Mouse (Mus musculus): ENCODE results near the gene Atp6v1fnb. TPM values are rescaled to one million over a fixed set of nuclear protein-coding genes. Genes with fewer than 3 reads are reported as not detected.
A peak's percentile ranks its signal among the peaks of the same experiment; 100 is the strongest.

The Atp6v1fnb gene
- polyA plus RNA-seq, 1 experiment from 2014 or later: not detected

DNA sequence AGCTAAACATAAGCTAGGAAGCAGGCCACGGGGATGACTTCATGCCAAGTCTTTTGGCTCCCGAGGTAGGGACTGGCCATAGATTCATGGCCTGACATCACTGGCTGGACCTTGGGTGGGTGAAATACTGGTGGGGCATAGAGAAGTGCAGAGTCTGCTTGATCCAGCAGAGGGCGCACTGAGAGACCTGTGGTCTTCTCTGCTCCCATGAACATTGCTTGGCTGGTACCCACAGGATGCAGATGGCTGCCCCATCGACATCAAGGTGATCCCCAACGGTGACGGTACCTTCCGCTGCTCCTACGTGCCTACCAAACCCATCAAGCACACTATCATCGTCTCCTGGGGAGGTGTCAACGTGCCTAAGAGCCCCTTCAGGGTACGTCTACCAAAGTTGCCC, 26.5 kb upstream of the Atp6v1fnb start:
- 71% methylated on average over 11 of the region's 11 CpGs for WGBS
- Histone ChIP-seq H3K4me2 (replicated peaks; ENCODE audit: low read depth, low read length) (no peak overlapping the region), H3K9me3 (ENCODE audit: control insufficient read depth, low read length) (no peaks in the 10 kb centered on the region), H3K4me1 (replicated peaks; ENCODE audit: control insufficient read depth, insufficient read depth, low read length) (no peaks in the 10 kb centered on the region), H3K9ac (ENCODE audit: low read depth, low read length) (no peak overlapping the region), H3K4me3 (ENCODE audit: low read depth, low read length) (no peak overlapping the region), H3K27ac (ENCODE audit: low read depth, low read length) (no peak overlapping the region), H3K27me3 (ENCODE audit: control insufficient read depth, insufficient read depth, low read length) (no peaks in the 10 kb centered on the region), H3K36me3 (ENCODE audit: control insufficient read depth, insufficient read depth, low read length) (no peaks in the 10 kb centered on the region)
- ATAC-seq (ENCODE audit: low FRiP score): no peak
- DNase-seq (ENCODE audit: low spot score): peak; percentile 65

DNA sequence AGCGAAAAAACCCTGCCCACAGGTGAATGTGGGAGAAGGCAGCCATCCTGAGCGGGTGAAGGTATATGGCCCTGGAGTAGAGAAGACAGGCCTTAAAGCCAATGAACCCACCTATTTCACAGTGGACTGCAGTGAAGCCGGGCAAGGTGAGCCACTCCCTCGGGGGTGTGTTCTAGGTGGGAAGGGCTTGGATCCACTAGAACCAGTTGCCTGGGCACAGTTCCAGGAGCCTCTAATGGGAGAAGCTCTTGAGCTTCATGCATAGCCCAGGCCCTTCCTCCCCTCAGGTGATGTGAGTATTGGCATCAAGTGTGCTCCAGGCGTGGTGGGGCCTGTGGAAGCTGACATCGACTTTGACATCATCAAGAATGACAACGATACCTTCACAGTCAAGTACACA, 25.9 kb upstream of the Atp6v1fnb start:
- ATAC-seq (ENCODE audit: low FRiP score): no peak
- WGBS: 95% methylated on average over 7 of the region's 7 CpGs
- Histone ChIP-seq H3K36me3 (ENCODE audit: control insufficient read depth, insufficient read depth, low read length) (no peaks in the 10 kb centered on the region), H3K27me3 (ENCODE audit: control insufficient read depth, insufficient read depth, low read length) (no peaks in the 10 kb centered on the region), H3K4me3 (ENCODE audit: low read depth, low read length) (no peak overlapping the region), H3K4me2 (replicated peaks; ENCODE audit: low read depth, low read length) (no peak overlapping the region), H3K27ac (ENCODE audit: low read depth, low read length) (no peak overlapping the region), H3K4me1 (replicated peaks; ENCODE audit: control insufficient read depth, insufficient read depth, low read length) (no peaks in the 10 kb centered on the region), H3K9ac (ENCODE audit: low read depth, low read length) (no peak overlapping the region), H3K9me3 (ENCODE audit: control insufficient read depth, low read length) (no peaks in the 10 kb centered on the region)
- DNase-seq (ENCODE audit: low spot score): no peak

GRCm38 (mm10) chr6:29449858-29450257, 21.4 kb upstream of the Atp6v1fnb start:
- no peaks in the 10 kb centered on the region for H3K36me3 ChIP-seq (ENCODE audit: control insufficient read depth, insufficient read depth, low read length)
- 33% methylated on average over 4 of the region's 4 CpGs for WGBS
- H3K9ac ChIP-seq (ENCODE audit: low read depth, low read length): no peak overlapping the region
- H3K4me1 ChIP-seq (replicated peaks; ENCODE audit: control insufficient read depth, insufficient read depth, low read length): no peaks in the 10 kb centered on the region
- DNase-seq (ENCODE audit: low spot score) (no peak), ATAC-seq (ENCODE audit: low FRiP score) (no peak)
- no peaks in the 10 kb centered on the region for H3K27me3 ChIP-seq (ENCODE audit: control insufficient read depth, insufficient read depth, low read length)
- H3K4me2 ChIP-seq (replicated peaks; ENCODE audit: low read depth, low read length): no peak overlapping the region
- no peak overlapping the region for H3K4me3 ChIP-seq (ENCODE audit: low read depth, low read length)
- no peak overlapping the region for H3K27ac ChIP-seq (ENCODE audit: low read depth, low read length)
- no peaks in the 10 kb centered on the region for H3K9me3 ChIP-seq (ENCODE audit: control insufficient read depth, low read length)

DNA sequence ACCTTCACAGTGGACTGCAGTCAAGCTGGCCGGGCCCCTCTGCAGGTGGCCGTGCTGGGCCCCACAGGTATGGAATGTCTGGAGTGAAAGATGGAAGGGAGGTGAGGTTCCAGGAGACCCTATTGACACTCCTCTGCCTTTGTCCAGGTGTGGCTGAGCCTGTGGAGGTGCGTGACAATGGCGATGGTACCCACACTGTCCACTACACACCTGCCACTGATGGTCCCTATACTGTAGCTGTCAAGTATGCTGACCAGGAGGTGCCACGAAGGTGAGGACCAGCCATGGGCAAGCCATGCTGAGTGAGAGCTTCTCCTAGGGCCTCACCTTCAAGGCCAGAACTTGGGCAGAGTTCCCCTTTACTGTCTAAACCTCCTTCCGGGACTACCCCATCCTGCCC, 20.6 kb upstream of the Atp6v1fnb start:
- no peaks in the 10 kb centered on the region for H3K4me1 ChIP-seq (replicated peaks; ENCODE audit: control insufficient read depth, insufficient read depth, low read length)
- no peak overlapping the region for H3K27ac ChIP-seq (ENCODE audit: low read depth, low read length)
- ATAC-seq (ENCODE audit: low FRiP score): no peak
- no peaks in the 10 kb centered on the region for H3K9me3 ChIP-seq (ENCODE audit: control insufficient read depth, low read length)
- 93% methylated on average over 6 of the region's 6 CpGs for WGBS
- no peak for DNase-seq (ENCODE audit: low spot score)
- no peaks in the 10 kb centered on the region for H3K27me3 ChIP-seq (ENCODE audit: control insufficient read depth, insufficient read depth, low read length)
- H3K4me3 ChIP-seq (ENCODE audit: low read depth, low read length): no peak overlapping the region
- H3K4me2 ChIP-seq (replicated peaks; ENCODE audit: low read depth, low read length): no peak overlapping the region
- H3K36me3 ChIP-seq (ENCODE audit: control insufficient read depth, insufficient read depth, low read length): no peaks in the 10 kb centered on the region
- H3K9ac ChIP-seq (ENCODE audit: low read depth, low read length): no peak overlapping the region

DNA sequence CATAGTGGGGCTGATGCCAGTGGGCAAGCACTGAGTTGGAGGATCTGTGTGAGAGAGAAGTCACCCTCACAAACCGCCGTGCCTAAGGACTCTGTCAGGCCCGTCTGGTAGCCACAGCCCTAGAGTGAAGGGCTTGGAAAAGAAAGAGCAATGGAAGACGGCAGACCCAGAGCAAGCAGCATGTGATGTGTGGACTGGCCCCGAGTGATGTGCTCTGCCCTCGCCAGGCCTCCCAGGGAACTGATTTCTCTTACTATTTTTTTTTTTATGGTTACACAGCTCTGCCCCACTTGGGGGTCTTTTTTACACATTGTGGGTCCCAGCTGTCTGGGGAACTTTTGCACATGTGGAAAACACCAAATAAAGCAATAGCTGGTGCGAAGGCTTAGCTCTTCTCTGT, 9.7 kb upstream of the Atp6v1fnb start:
- Histone ChIP-seq H3K9ac (ENCODE audit: low read depth, low read length) (no peak overlapping the region), H3K27me3 (ENCODE audit: control insufficient read depth, insufficient read depth, low read length) (no peaks in the 10 kb centered on the region), H3K4me2 (replicated peaks; ENCODE audit: low read depth, low read length) (no peak overlapping the region), H3K36me3 (ENCODE audit: control insufficient read depth, insufficient read depth, low read length) (no peaks in the 10 kb centered on the region), H3K27ac (ENCODE audit: low read depth, low read length) (no peak overlapping the region), H3K4me3 (ENCODE audit: low read depth, low read length) (no peak overlapping the region), H3K4me1 (replicated peaks; ENCODE audit: control insufficient read depth, insufficient read depth, low read length) (no peaks in the 10 kb centered on the region), H3K9me3 (ENCODE audit: control insufficient read depth, low read length) (no peaks in the 10 kb centered on the region)
- ATAC-seq (ENCODE audit: low FRiP score): no peak
- WGBS: 60% methylated on average over 7 of the region's 7 CpGs
- DNase-seq (ENCODE audit: low spot score): no peak

GRCm38 (mm10) chr6:29463388-29463787, 7.8 kb upstream of the Atp6v1fnb start:
- H3K4me2 ChIP-seq (replicated peaks; ENCODE audit: low read depth, low read length): no peak overlapping the region
- H3K9ac ChIP-seq (ENCODE audit: low read depth, low read length): no peak overlapping the region
- 79% methylated on average over 3 of the region's 3 CpGs for WGBS
- 0 out of 2 replicates have a peak, but pooled peaks cover under 1% of the 10 kb centered on the region for H3K4me1 ChIP-seq (replicated peaks; ENCODE audit: control insufficient read depth, insufficient read depth, low read length)
- no peak for DNase-seq (ENCODE audit: low spot score)
- H3K4me3 ChIP-seq (ENCODE audit: low read depth, low read length): no peak overlapping the region
- H3K9me3 ChIP-seq (ENCODE audit: control insufficient read depth, low read length): no peaks in the 10 kb centered on the region
- H3K27me3 ChIP-seq (ENCODE audit: control insufficient read depth, insufficient read depth, low read length): no peaks in the 10 kb centered on the region
- ATAC-seq (ENCODE audit: low FRiP score): no peak
- H3K27ac ChIP-seq (ENCODE audit: low read depth, low read length): no peak overlapping the region
- H3K36me3 ChIP-seq (ENCODE audit: control insufficient read depth, insufficient read depth, low read length): no peaks in the 10 kb centered on the region

DNA sequence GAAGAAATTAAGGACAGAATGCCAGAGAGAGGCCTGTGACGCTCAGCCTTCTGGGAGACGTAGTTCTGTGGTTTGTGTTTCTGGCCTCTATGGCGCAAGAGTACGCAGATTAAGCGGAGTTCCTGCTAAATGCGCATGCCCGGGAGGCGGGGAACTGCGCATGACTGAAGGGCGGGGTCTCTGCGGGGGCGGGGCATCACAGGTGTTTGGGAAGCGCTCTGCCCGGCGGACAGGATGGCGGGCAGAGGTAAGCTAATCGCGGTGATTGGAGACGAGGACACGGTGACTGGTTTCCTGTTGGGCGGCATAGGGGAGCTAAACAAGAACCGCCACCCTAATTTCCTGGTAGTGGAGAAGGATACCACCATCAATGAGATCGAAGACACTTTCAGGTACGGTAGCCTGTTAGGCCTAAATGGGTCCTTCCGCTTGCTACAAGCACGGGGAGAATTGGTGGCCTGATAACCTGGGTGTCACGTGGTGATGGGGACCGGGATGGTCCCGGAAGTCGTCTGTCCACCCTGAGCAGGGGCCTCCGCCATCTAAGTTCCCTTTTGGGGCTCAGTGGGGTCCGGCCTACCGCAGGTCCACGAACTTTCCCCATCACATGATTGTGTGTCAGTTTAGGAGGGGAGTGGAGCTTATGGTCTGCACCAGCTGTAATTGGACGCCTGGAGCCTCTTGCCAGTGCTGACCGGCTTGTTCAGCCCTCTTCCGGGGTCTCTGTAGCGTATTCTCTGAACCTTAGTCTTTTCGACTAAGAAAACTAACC, 3.5 kb upstream of the Atp6v1fnb start, which contains the start of gene Atp6v1f:
Gene Atp6v1f (plus strand): TSS at position 136 of the 772 bp plus-strand sequence.
- no peaks in the 10 kb centered on the region for H3K36me3 ChIP-seq (ENCODE audit: control insufficient read depth, insufficient read depth, low read length)
- 0 out of 2 replicates have a peak within 1 kb of the TSS, but pooled peaks have one; percentile 33 for H3K27ac ChIP-seq (ENCODE audit: low read depth, low read length)
- H3K4me2 ChIP-seq (replicated peaks; ENCODE audit: low read depth, low read length): peak within 1 kb of the TSS; percentile 60
- H3K4me1 ChIP-seq (replicated peaks; ENCODE audit: control insufficient read depth, insufficient read depth, low read length): peaks cover 3% of the 10 kb centered on the region; the same call in 1 of the 2 replicates
- no peaks in the 10 kb centered on the region for H3K9me3 ChIP-seq (ENCODE audit: control insufficient read depth, low read length)
- H3K9ac ChIP-seq (ENCODE audit: low read depth, low read length): peak within 1 kb of the TSS; percentile 60
- under 1% methylated on average over 39 of the region's 39 CpGs for WGBS
- DNase-seq (ENCODE audit: low spot score) (peak; percentile 95), ATAC-seq (ENCODE audit: low FRiP score) (peak; percentile 95)
- H3K27me3 ChIP-seq (ENCODE audit: control insufficient read depth, insufficient read depth, low read length): no peaks in the 10 kb centered on the region
- peak within 1 kb of the TSS; percentile 68 for H3K4me3 ChIP-seq (ENCODE audit: low read depth, low read length)

DNA sequence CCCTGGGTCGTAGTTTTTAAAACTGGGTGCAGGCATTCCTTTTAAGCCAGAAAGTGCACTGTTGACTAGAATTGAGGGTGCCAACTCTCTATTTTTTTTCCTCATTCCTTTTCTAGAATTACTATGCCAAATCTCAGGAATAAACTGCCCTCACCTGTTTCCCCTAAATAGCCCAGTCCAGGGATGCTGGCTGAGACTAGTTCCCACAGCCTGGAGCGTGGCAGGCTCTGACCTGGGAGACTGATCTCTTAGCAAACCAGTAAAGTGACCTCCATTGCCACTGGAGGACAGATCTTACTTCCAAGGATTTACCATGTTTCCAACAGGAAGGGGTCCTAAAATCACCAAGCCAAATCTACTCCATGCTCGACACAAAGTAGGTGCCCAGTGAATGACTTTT, 2.4 kb upstream of the Atp6v1fnb start:
- peaks cover 6% of the 10 kb centered on the region; the same call in 1 of the 2 replicates for H3K4me1 ChIP-seq (replicated peaks; ENCODE audit: control insufficient read depth, insufficient read depth, low read length)
- H3K9ac ChIP-seq (ENCODE audit: low read depth, low read length): no peak overlapping the region
- H3K27ac ChIP-seq (ENCODE audit: low read depth, low read length): no peak overlapping the region
- no peaks in the 10 kb centered on the region for H3K36me3 ChIP-seq (ENCODE audit: control insufficient read depth, insufficient read depth, low read length)
- DNase-seq (ENCODE audit: low spot score) (no peak), ATAC-seq (ENCODE audit: low FRiP score) (no peak)
- peak overlapping the region; percentile 60; the same call in 1 of the 2 replicates for H3K4me2 ChIP-seq (replicated peaks; ENCODE audit: low read depth, low read length)
- H3K4me3 ChIP-seq (ENCODE audit: low read depth, low read length): no peak overlapping the region; the same call in 1 of the 2 replicates
- 88% methylated on average over 3 of the region's 3 CpGs for WGBS
- H3K27me3 ChIP-seq (ENCODE audit: control insufficient read depth, insufficient read depth, low read length): no peaks in the 10 kb centered on the region
- no peaks in the 10 kb centered on the region for H3K9me3 ChIP-seq (ENCODE audit: control insufficient read depth, low read length)

Data from hindbrain, embryonic 11.5 days (tissue).